Mouse (Mus musculus) ES-Bruce4 (cell line): ENCODE measurements around the gene Wdr5b. TPM values are rescaled to one million over a fixed set of nuclear protein-coding genes. Genes with fewer than 3 reads are reported as not detected.

Experiments
- H3K27ac ChIP-seq: 2 replicates; pipeline ENCODE4 v1.5.1; 2012; ENCODE audit warnings: low read length, inconsistent platforms; ENCODE audit not compliant: insufficient read depth
- H3K27me3 ChIP-seq: 2 replicates; pipeline ENCODE4 v1.6.1; 2012; ENCODE audit warnings: mild to moderate bottlenecking, low read length, inconsistent platforms; ENCODE audit not compliant: control insufficient read depth, poor library complexity, insufficient read depth, severe bottlenecking
- H3K36me3 ChIP-seq: 2 replicates; pipeline ENCODE4 v1.6.1; 2012; ENCODE audit warnings: inconsistent platforms, mild to moderate bottlenecking, low read length, moderate library complexity; ENCODE audit not compliant: control insufficient read depth, poor library complexity, insufficient read depth, severe bottlenecking
- H3K4me1 ChIP-seq: one replicate; pipeline ENCODE4 v1.8.1; 2011; ENCODE audit warnings: low read length; ENCODE audit not compliant: control insufficient read depth, insufficient read depth
- H3K4me3 ChIP-seq: 2 replicates; pipeline ENCODE4 v1.5.1; 2011; ENCODE audit warnings: low read depth, mild to moderate bottlenecking, low read length
- H3K9ac ChIP-seq: 2 replicates; pipeline ENCODE4 v1.6.1; 2012; ENCODE audit warnings: low read depth, mild to moderate bottlenecking, inconsistent platforms; ENCODE audit not compliant: poor library complexity, severe bottlenecking
- H3K9me3 ChIP-seq: replicated peaks from 2 replicates; pipeline ENCODE4 v1.6.1; 2012; ENCODE audit warnings: mild to moderate bottlenecking, low read length, inconsistent platforms; ENCODE audit not compliant: control insufficient read depth, poor library complexity, insufficient read depth, severe bottlenecking
- CTCF ChIP-seq: IDR thresholded peaks from one replicate; pipeline ENCODE4 v1.8.1; 2011; ENCODE audit warnings: low read depth, low read length
- EP300 ChIP-seq: IDR thresholded peaks from 2 replicates; pipeline ENCODE4 v1.6.1; 2011; ENCODE audit warnings: low read depth, low read length; ENCODE audit not compliant: insufficient read depth
- POLR2A ChIP-seq: IDR thresholded peaks from one replicate; pipeline ENCODE4 v1.8.1; 2011; ENCODE audit warnings: low read length; ENCODE audit not compliant: insufficient read depth
- polyA plus RNA-seq: library from polyadenylated mRNA; stranded (reverse); fragments of >200 nt; gene quantifications from 2 replicates; pipeline ENCODE4 v1.2.4, GENCODE M21; 2011; ENCODE audit warnings: low read depth; ENCODE audit not compliant: missing spikeins, insufficient read depth, insufficient read length

Wdr5b gene
- polyA plus RNA-seq, 1 experiment, result 1.5 TPM

- Histone ChIP-seq H3K36me3 (peaks cover 4% of the 10 kb centered on the region; the same call in 1 of the 2 replicates), H3K9ac (no peak overlapping the region), H3K4me3 (no peak overlapping the region), H3K4me1 (peaks cover 3% of the 10 kb centered on the region), H3K27me3 (no peaks in the 10 kb centered on the region), H3K9me3 (no peaks in the 10 kb centered on the region), H3K27ac (no peak overlapping the region)
- no peak for TF ChIP-seq POLR2A
- no peak for TF ChIP-seq EP300
- no peak for TF ChIP-seq CTCF
Measured at GRCm38 (mm10) chr16:36067694-36068093, 26.7 kb downstream of the Wdr5b start.

- H3K4me1 ChIP-seq, result peaks cover 3% of the 10 kb centered on the region
- H3K27ac ChIP-seq, result no peak overlapping the region
- no peak overlapping the region for H3K4me3 ChIP-seq
- no peaks in the 10 kb centered on the region for H3K27me3 ChIP-seq
- H3K36me3 ChIP-seq, result peaks cover 4% of the 10 kb centered on the region; the same call in 1 of the 2 replicates
- H3K9me3 ChIP-seq, result no peaks in the 10 kb centered on the region
- no peak overlapping the region for H3K9ac ChIP-seq
- TF ChIP-seq POLR2A, result no peak
- TF ChIP-seq EP300, result no peak
- TF ChIP-seq CTCF, result no peak
Measured at GRCm38 (mm10) chr16:36068356-36068755, 27.4 kb downstream of the Wdr5b start.

GRCm38 (mm10) chr16:36069819-36070575 is 29.0 kb downstream of the Wdr5b start:
- peaks cover 3% of the 10 kb centered on the region for H3K4me1 ChIP-seq
- H3K27me3 ChIP-seq, result no peaks in the 10 kb centered on the region
- peaks cover 6% of the 10 kb centered on the region; the same call in 1 of the 2 replicates for H3K36me3 ChIP-seq
- no peaks in the 10 kb centered on the region for H3K9me3 ChIP-seq
- peak overlapping the region; percentile 88 for H3K4me3 ChIP-seq
- no peak for TF ChIP-seq CTCF
- TF ChIP-seq EP300, result no peak
- TF ChIP-seq POLR2A, result no peak
- H3K9ac ChIP-seq, result peak overlapping the region; percentile 95
- no peak overlapping the region for H3K27ac ChIP-seq

- no peaks in the 10 kb centered on the region for H3K27me3 ChIP-seq
- no peaks in the 10 kb centered on the region for H3K9me3 ChIP-seq
- TF ChIP-seq EP300 (no peak), CTCF (no peak), POLR2A (no peak)
- peaks cover 9% of the 10 kb centered on the region for H3K36me3 ChIP-seq
- peak overlapping the region; percentile 95 for H3K9ac ChIP-seq
- peak overlapping the region; percentile 88 for H3K4me3 ChIP-seq
- peak overlapping the region; percentile 74 for H3K27ac ChIP-seq
- no peaks in the 10 kb centered on the region for H3K4me1 ChIP-seq
Measured at GRCm38 (mm10) chr16:36071071-36071449, 30.1 kb downstream of the Wdr5b start.

GRCm38 (mm10) chr16:36071450-36072379 is 30.7 kb downstream of the Wdr5b start, which contains the start of the genes Fam162a and Ccdc58:
Gene Fam162a (minus strand): TSS chr16:36071594.
Gene Ccdc58 (plus strand): TSS chr16:36071685.
- Histone ChIP-seq H3K27ac (peak within 1 kb of the TSS; percentile 97), H3K36me3 (peaks cover 11% of the 10 kb centered on the region), H3K4me1 (no peaks in the 10 kb centered on the region), H3K4me3 (peak within 1 kb of the TSS; percentile 88), H3K9me3 (no peaks in the 10 kb centered on the region), H3K9ac (peak within 1 kb of the TSS; percentile 95), H3K27me3 (no peaks in the 10 kb centered on the region)
- TF ChIP-seq CTCF (no peak), EP300 (peak; percentile 81), POLR2A (peak; percentile 45)
